Mouse (Mus musculus) testis, adult 10 weeks (tissue): ENCODE measurements around the gene Avil. TPM values are rescaled to one million over a fixed set of nuclear protein-coding genes. Genes with fewer than 3 reads are reported as not detected.

Source experiments
- polyA plus RNA-seq: library from polyadenylated mRNA; stranded (reverse); fragments of 350-450 nt; fragmentation: Illumina TruSeq; extraction: RNeasy Lipid Tissue Mini Kit (QIAGEN cat#74804); gene quantifications from one replicate; pipeline ENCODE4 v1.2.3, GENCODE M21; 2014; ENCODE audit warnings: low read depth, low replicate concordance

Avil gene
- polyA plus RNA-seq = not detected

GRCm38 (mm10) chr10:127000529-127000928 is at the start of gene Avil:
Gene Avil, plus strand, starts transcription at chr10:127000709.

GRCm38 (mm10) chr10:126978277-126978994 is 22.1 kb upstream of the Avil start, which contains the start of gene Ctdsp2:
Gene Ctdsp2, plus strand, starts transcription at chr10:126978717.

GRCm38 (mm10) chr10:127030336-127031296 is 30.1 kb downstream of the Avil start, which contains the start of gene Tsfm:
Gene Tsfm, minus strand, starts transcription at chr10:127030840.

GRCm38 (mm10) chr10:127041274-127041766 is 40.8 kb downstream of the Avil start, which contains the start of the genes Mettl1 and Eef1akmt3:
Gene Mettl1, plus strand, starts transcription at chr10:127041414.
Gene Eef1akmt3, minus strand, starts transcription at chr10:127041513.

GRCm38 (mm10) chr10:127047954-127048353 is 47.4 kb downstream of the Avil start, which contains the start of gene Cyp27b1:
Gene Cyp27b1, plus strand, starts transcription at chr10:127048250.

GRCm38 (mm10) chr10:127059968-127060916 is 59.7 kb downstream of the Avil start, which contains the start of gene March9:
Gene March9, minus strand, starts transcription at chr10:127060184.

GRCm38 (mm10) chr10:127063239-127063872 is 62.8 kb downstream of the Avil start, which contains the start of gene Cdk4:
Gene Cdk4, plus strand, starts transcription at chr10:127063534.

Other genes starting within 250 kb of the Avil start
- 3.7 TPM for gene Atp23, start 99.4 kb upstream of the Avil start, polyA plus RNA-seq
- 5.3 TPM for gene Ctdsp2, start 22.0 kb upstream of the Avil start, polyA plus RNA-seq
- gene Tsfm, start 30.1 kb downstream of the Avil start, polyA plus RNA-seq = 2.9 TPM
- 3.7 TPM for gene Mettl1, start 40.7 kb downstream of the Avil start, polyA plus RNA-seq
- not detected for gene Eef1akmt3, start 40.8 kb downstream of the Avil start, polyA plus RNA-seq
- 0.11 TPM for gene Cyp27b1, start 47.5 kb downstream of the Avil start, polyA plus RNA-seq
- gene March9, start 59.5 kb downstream of the Avil start, polyA plus RNA-seq = 0.27 TPM
- 13.9 TPM for gene Cdk4, start 62.8 kb downstream of the Avil start, polyA plus RNA-seq
- 9.5 TPM for gene Tspan31, start 69.6 kb downstream of the Avil start, polyA plus RNA-seq
- 0.06 TPM for gene Agap2, start 74.6 kb downstream of the Avil start, polyA plus RNA-seq
- gene Os9, start 120.4 kb downstream of the Avil start, polyA plus RNA-seq = 5.2 TPM
- 1.1 TPM for gene B4galnt1, start 164.5 kb downstream of the Avil start, polyA plus RNA-seq
- 3.1 TPM for gene Slc26a10, start 179.9 kb downstream of the Avil start, polyA plus RNA-seq
- gene Arhgef25, start 189.4 kb downstream of the Avil start, polyA plus RNA-seq = 7.3 TPM
- gene Dtx3, start 195.0 kb downstream of the Avil start, polyA plus RNA-seq = 7.7 TPM
- gene Pip4k2c, start 210.9 kb downstream of the Avil start, polyA plus RNA-seq = 7.2 TPM